Mouse (Mus musculus) erythroblast, embryonic 14.5 days (primary cell): ENCODE measurements around the gene Slc25a39.

Experiments used
- GATA1 ChIP-seq: IDR thresholded peaks from 2 replicates; pipeline ENCODE4 v1.6.1; 2012; ENCODE audit warnings: low read length, inconsistent platforms, mixed read lengths
- TAL1 ChIP-seq: IDR thresholded peaks from 3 replicates; pipeline ENCODE4 v1.6.1; 2012; ENCODE audit warnings: low read length, inconsistent platforms, mixed read lengths

- TF ChIP-seq TAL1 (peak; percentile 76), GATA1 (peak; percentile 89)
Observed at GRCm38 (mm10) chr11:102364570-102365371, 43.0 kb downstream of the Slc25a39 start.
